Mouse (Mus musculus) MEL (cell line): ENCODE data around the gene Adam12.

Experiments used
- CTCF ChIP-seq, 3 experiments: IDR thresholded peaks in 2 of 3; conservative IDR thresholded peaks in 1 of 3; 2 replicates each; pipeline ENCODE4 v1.5.1; 2011 to 2012; ENCODE audit warnings: low read length in 3 of 3, low read depth in 2 of 3, mild to moderate bottlenecking in 2 of 3, improper control_type of control experiment in 1 of 3, inconsistent platforms in 1 of 3, mixed read lengths in 1 of 3, moderate library complexity in 1 of 3; ENCODE audit not compliant: control insufficient read depth in 1 of 3, insufficient read depth in 1 of 3, poor library complexity in 1 of 3, severe bottlenecking in 1 of 3
- ELF1 ChIP-seq: IDR thresholded peaks from 2 replicates; pipeline ENCODE4 v1.6.1; 2014; ENCODE audit warnings: low read depth, mild to moderate bottlenecking, inconsistent platforms, low read length, improper control_type of control experiment, moderate library complexity
- EP300 ChIP-seq, 2 experiments: IDR thresholded peaks; 2 replicates each; pipeline ENCODE4 v1.6.1; 2011; ENCODE audit warnings: improper control_type of control experiment in 2 of 2, low read length in 2 of 2, low read depth in 1 of 2, mild to moderate bottlenecking in 1 of 2
- POLR2A ChIP-seq, 2 experiments: IDR thresholded peaks; 2 replicates each; pipeline ENCODE4 v1.6.1; 2011 to 2012; ENCODE audit warnings: low read length in 2 of 2, mild to moderate bottlenecking in 2 of 2, control low read depth in 1 of 2, improper control_type of control experiment in 1 of 2, low read depth in 1 of 2, moderate library complexity in 1 of 2; ENCODE audit not compliant: control insufficient read depth in 1 of 2, insufficient read depth in 1 of 2, poor library complexity in 1 of 2
- RCOR1 ChIP-seq: IDR thresholded peaks from 2 replicates; pipeline ENCODE4 v1.6.1; 2012; ENCODE audit warnings: low read depth, mild to moderate bottlenecking, inconsistent platforms, low read length, improper control_type of control experiment
- SIN3A ChIP-seq: IDR thresholded peaks from 2 replicates; pipeline ENCODE4 v1.6.1; 2012; ENCODE audit warnings: low read length, improper control_type of control experiment, inconsistent platforms
- ZKSCAN1 ChIP-seq: IDR thresholded peaks from 2 replicates; pipeline ENCODE4 v1.6.1; 2012; ENCODE audit warnings: low read depth, mild to moderate bottlenecking, inconsistent platforms, low read length, improper control_type of control experiment, moderate library complexity

DNA sequence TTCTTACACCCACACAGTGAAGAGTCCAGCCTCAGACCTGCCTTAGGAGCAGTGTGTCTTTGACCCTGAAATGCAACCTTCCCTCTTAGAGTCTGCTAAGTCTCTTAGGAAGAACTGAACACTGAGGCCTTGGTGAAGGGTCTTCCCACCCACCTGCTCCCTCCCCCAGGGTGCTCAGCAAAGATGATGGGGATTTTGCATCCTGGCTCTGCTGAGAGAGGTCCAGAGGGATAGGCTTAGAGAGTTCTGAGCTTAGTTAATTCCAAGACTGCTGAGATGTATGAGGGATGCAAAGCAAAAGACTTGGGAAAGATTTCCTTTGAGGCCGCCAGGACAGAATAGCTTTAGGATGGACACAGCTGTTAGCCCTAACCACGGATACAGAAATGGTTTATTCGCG, 4.8 kb downstream of the Adam12 start:
- TF ChIP-seq POLR2A (IDR thresholded peaks at IDR 0.05; ENCODE audit: control insufficient read depth in 1 of 2, insufficient read depth in 1 of 2, low read depth in 1 of 2, low read length in 2 of 2, poor library complexity in 1 of 2) (no peak), ELF1 (no peak), ZKSCAN1 (no peak), CTCF (IDR thresholded peaks at IDR 0.05 in 2 of 3, conservative IDR thresholded peaks at IDR 0.05 in 1 of 3; ENCODE audit: control insufficient read depth in 1 of 3, insufficient read depth in 1 of 3, low read depth in 2 of 3, low read length in 3 of 3, poor library complexity in 1 of 3, severe bottlenecking in 1 of 3) (no peak), RCOR1 (no peak), SIN3A (no peak), EP300 (IDR thresholded peaks at IDR 0.05; ENCODE audit: low read depth in 1 of 2, low read length in 2 of 2) (no peak)
